Mouse (Mus musculus): ENCODE results near the gene Gm813.

Gene Gm813

GRCm38 (mm10) chr16:58604680-58605079 lies 12.1 kb downstream of the Gm813 start:
- no peak for DNase-seq (ENCODE audit: low read depth, low spot score)

GRCm38 (mm10) chr16:58603831-58604230 lies 12.9 kb downstream of the Gm813 start:
- DNase-seq (ENCODE audit: low read depth, low spot score) = no peak

- no peak for DNase-seq (ENCODE audit: low read depth, low spot score)
Observed at GRCm38 (mm10) chr16:58600846-58601245, 15.9 kb downstream of the Gm813 start.

GRCm38 (mm10) chr16:58591299-58591698 lies 25.5 kb downstream of the Gm813 start:
- no peak for DNase-seq (ENCODE audit: low read depth, low spot score)

GRCm38 (mm10) chr16:58589444-58589843 lies 27.3 kb downstream of the Gm813 start:
- DNase-seq (ENCODE audit: low read depth, low spot score) = no peak

- no peak for DNase-seq (ENCODE audit: low read depth, low spot score)
Observed at GRCm38 (mm10) chr16:58573949-58574722, 42.6 kb downstream of the Gm813 start.

GRCm38 (mm10) chr16:58570694-58571264 lies 46.0 kb downstream of the Gm813 start:
- DNase-seq (ENCODE audit: low read depth, low spot score) = no peak

Measured in forelimb bud, embryonic 11.5 days (tissue).